Mouse (Mus musculus): Measurements from ENCODE around the gene Agpat2. TPM values are rescaled to one million over a fixed set of nuclear protein-coding genes. Genes with fewer than 3 reads are reported as not detected.

The Agpat2 gene
- total and polyA plus RNA-seq, 2 experiments from 2014 or later = 8.2 to 13.9 TPM

DNA sequence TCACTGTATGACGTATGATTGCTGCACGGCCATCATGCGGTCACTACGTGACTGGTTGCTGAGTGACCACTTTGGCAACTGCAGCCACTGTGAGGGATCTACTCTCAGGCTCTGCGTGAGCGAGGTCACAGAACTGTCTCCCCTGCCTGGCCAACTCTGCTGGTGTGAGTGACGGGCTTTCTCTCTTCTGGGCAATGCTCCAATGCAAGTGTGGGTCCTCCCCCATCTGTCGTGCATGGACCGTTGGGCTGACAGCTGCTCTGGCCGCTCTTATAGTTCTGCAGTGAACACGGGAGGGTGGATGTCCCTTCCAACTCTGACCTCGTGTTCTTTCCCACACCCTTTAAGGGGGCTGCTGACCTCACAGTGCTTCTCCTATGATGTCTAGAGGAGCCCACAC is 30.8 kb downstream of the Agpat2 start:
- DNase-seq (ENCODE audit: low spot score) (peak; percentile 87), ATAC-seq (peak; percentile 87)
- Histone ChIP-seq H3K4me3 (ENCODE audit: low read length) (no peak overlapping the region), H3K36me3 (ENCODE audit: insufficient read depth, low read length) (no peaks in the 10 kb centered on the region), H3K4me2 (ENCODE audit: low read depth, low read length) (no peak overlapping the region), H3K27ac (peak overlapping the region; percentile 55; the same call in 1 of the 2 replicates), H3K9me3 (ENCODE audit: low read length) (no peaks in the 10 kb centered on the region), H3K4me1 (ENCODE audit: insufficient read depth, low read length) (peaks cover 13% of the 10 kb centered on the region; the same call in 1 of the 2 replicates), H3K9ac (replicated peaks; ENCODE audit: low read length) (no peak overlapping the region), H3K27me3 (ENCODE audit: insufficient read depth, low read length) (no peaks in the 10 kb centered on the region)
- 26% methylated on average over 12 of the region's 12 CpGs for WGBS
- TF ChIP-seq CTCF (IDR thresholded peaks at IDR 0.05; ENCODE audit: low read depth) = no peak

DNA sequence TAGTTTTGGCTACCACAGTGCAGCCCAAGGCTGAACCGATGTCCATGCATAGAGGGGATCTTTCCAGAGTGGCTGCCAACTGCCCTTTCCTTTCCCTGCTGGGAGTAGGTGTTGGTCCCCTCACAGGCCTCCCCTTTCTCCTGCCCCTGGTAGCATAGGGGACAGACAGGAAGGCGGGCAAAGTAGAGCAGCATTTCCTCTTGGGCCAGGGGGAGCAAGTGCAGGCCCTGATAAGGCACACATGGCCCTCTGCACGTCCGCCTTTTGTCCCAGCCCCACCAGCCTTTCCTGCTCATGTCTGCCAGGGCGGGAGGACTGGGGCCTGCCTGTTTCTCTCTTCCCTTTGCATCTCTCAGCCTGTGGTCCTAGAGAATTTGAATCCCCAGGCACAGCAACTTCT is 32.4 kb downstream of the Agpat2 start:
- no peak for ATAC-seq
- no peak for DNase-seq (ENCODE audit: low spot score)
- no peaks in the 10 kb centered on the region for H3K36me3 ChIP-seq (ENCODE audit: insufficient read depth, low read length)
- H3K4me1 ChIP-seq (ENCODE audit: insufficient read depth, low read length) = peaks cover 9% of the 10 kb centered on the region; the same call in 1 of the 2 replicates
- TF ChIP-seq CTCF (IDR thresholded peaks at IDR 0.05; ENCODE audit: low read depth) = no peak
- no peaks in the 10 kb centered on the region for H3K27me3 ChIP-seq (ENCODE audit: insufficient read depth, low read length)
- no peak overlapping the region for H3K9ac ChIP-seq (replicated peaks; ENCODE audit: low read length)
- peak overlapping the region; percentile 48; the same call in 1 of the 2 replicates for H3K27ac ChIP-seq
- H3K4me3 ChIP-seq (ENCODE audit: low read length) = no peak overlapping the region
- no peaks in the 10 kb centered on the region for H3K9me3 ChIP-seq (ENCODE audit: low read length)
- whole genome bisulfite sequencing = 80% methylated on average over 5 of the region's 5 CpGs
- no peak overlapping the region for H3K4me2 ChIP-seq (ENCODE audit: low read depth, low read length)

GRCm38 (mm10) chr2:26571400-26571799 is 32.8 kb downstream of the Agpat2 start:
- WGBS = 79% methylated on average over 9 of the region's 9 CpGs
- peaks cover 9% of the 10 kb centered on the region; the same call in 1 of the 2 replicates for H3K4me1 ChIP-seq (ENCODE audit: insufficient read depth, low read length)
- no peak for DNase-seq (ENCODE audit: low spot score)
- no peaks in the 10 kb centered on the region for H3K36me3 ChIP-seq (ENCODE audit: insufficient read depth, low read length)
- peak overlapping the region; percentile 48; the same call in 1 of the 2 replicates for H3K27ac ChIP-seq
- no peak for ATAC-seq
- no peaks in the 10 kb centered on the region for H3K27me3 ChIP-seq (ENCODE audit: insufficient read depth, low read length)
- H3K4me2 ChIP-seq (ENCODE audit: low read depth, low read length) = no peak overlapping the region
- H3K4me3 ChIP-seq (ENCODE audit: low read length) = no peak overlapping the region
- no peak overlapping the region for H3K9ac ChIP-seq (replicated peaks; ENCODE audit: low read length)
- no peak for TF ChIP-seq CTCF (IDR thresholded peaks at IDR 0.05; ENCODE audit: low read depth)
- H3K9me3 ChIP-seq (ENCODE audit: low read length) = no peaks in the 10 kb centered on the region

GRCm38 (mm10) chr2:26570034-26570433 is 34.2 kb downstream of the Agpat2 start:
- H3K4me2 ChIP-seq (ENCODE audit: low read depth, low read length) = no peak overlapping the region
- H3K9me3 ChIP-seq (ENCODE audit: low read length) = no peaks in the 10 kb centered on the region
- H3K4me3 ChIP-seq (ENCODE audit: low read length) = no peak overlapping the region
- H3K36me3 ChIP-seq (ENCODE audit: insufficient read depth, low read length) = no peaks in the 10 kb centered on the region
- H3K4me1 ChIP-seq (ENCODE audit: insufficient read depth, low read length) = peaks cover 9% of the 10 kb centered on the region; the same call in 1 of the 2 replicates
- WGBS = 7% methylated on average over 3 of the region's 3 CpGs
- H3K27ac ChIP-seq = no peak overlapping the region
- peak; percentile 89 for TF ChIP-seq CTCF (IDR thresholded peaks at IDR 0.05; ENCODE audit: low read depth)
- 0 out of 2 replicates have a peak, but pooled peaks have one; percentile 17 for ATAC-seq
- no peak overlapping the region for H3K9ac ChIP-seq (replicated peaks; ENCODE audit: low read length)
- peak; percentile 75 for DNase-seq (ENCODE audit: low spot score)
- no peaks in the 10 kb centered on the region for H3K27me3 ChIP-seq (ENCODE audit: insufficient read depth, low read length)

- Histone ChIP-seq H3K36me3 (ENCODE audit: insufficient read depth, low read length) (no peaks in the 10 kb centered on the region), H3K27me3 (ENCODE audit: insufficient read depth, low read length) (no peaks in the 10 kb centered on the region), H3K4me1 (ENCODE audit: insufficient read depth, low read length) (no peaks in the 10 kb centered on the region), H3K4me2 (ENCODE audit: low read depth, low read length) (no peak overlapping the region), H3K9ac (replicated peaks; ENCODE audit: low read length) (no peak overlapping the region), H3K9me3 (ENCODE audit: low read length) (no peaks in the 10 kb centered on the region), H3K27ac (no peak overlapping the region), H3K4me3 (ENCODE audit: low read length) (no peak overlapping the region)
- ATAC-seq = peak; percentile 60
- 19% methylated on average over 4 of the region's 4 CpGs for WGBS
- DNase-seq (ENCODE audit: low spot score) = peak; percentile 58
- TF ChIP-seq CTCF (IDR thresholded peaks at IDR 0.05; ENCODE audit: low read depth) = peak; percentile 76
These were observed 38.0 kb downstream of the Agpat2 start for GRCm38 (mm10) chr2:26566221-26566620.

GRCm38 (mm10) chr2:26561351-26562016 is 42.7 kb downstream of the Agpat2 start:
- WGBS = 42% methylated on average over 6 of the region's 6 CpGs
- peak; percentile 66; the same call in 1 of the 2 replicates for ATAC-seq
- H3K4me1 ChIP-seq (ENCODE audit: insufficient read depth, low read length) = no peaks in the 10 kb centered on the region
- H3K27me3 ChIP-seq (ENCODE audit: insufficient read depth, low read length) = no peaks in the 10 kb centered on the region
- TF ChIP-seq CTCF (IDR thresholded peaks at IDR 0.05; ENCODE audit: low read depth) = peak; percentile 98
- no peak overlapping the region for H3K4me3 ChIP-seq (ENCODE audit: low read length)
- no peak overlapping the region for H3K27ac ChIP-seq
- H3K36me3 ChIP-seq (ENCODE audit: insufficient read depth, low read length) = no peaks in the 10 kb centered on the region
- DNase-seq (ENCODE audit: low spot score) = peak; percentile 76
- no peak overlapping the region for H3K4me2 ChIP-seq (ENCODE audit: low read depth, low read length)
- H3K9ac ChIP-seq (replicated peaks; ENCODE audit: low read length) = no peak overlapping the region
- no peaks in the 10 kb centered on the region for H3K9me3 ChIP-seq (ENCODE audit: low read length)

DNA sequence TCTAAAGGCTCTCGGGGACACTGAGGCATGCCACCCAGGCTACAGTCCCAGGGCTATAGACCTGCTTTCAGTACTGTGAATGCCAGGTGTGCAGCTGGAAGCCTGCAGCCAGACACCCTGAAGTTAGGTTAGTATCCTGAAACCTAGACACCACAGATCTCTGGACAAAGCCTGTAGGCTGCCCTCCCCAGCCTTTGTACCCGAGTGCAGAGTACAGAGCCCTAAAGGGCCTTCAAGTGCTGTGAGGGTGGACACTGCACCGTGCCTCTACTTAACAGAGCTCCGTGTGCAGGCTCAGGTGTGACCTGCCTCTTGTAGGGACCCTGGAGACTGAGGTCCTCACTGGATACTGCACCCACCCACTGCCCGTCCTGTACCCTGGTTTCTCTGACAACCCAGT is 43.7 kb downstream of the Agpat2 start:
- no peak overlapping the region for H3K27ac ChIP-seq
- H3K4me3 ChIP-seq (ENCODE audit: low read length) = no peak overlapping the region
- no peaks in the 10 kb centered on the region for H3K36me3 ChIP-seq (ENCODE audit: insufficient read depth, low read length)
- no peak for TF ChIP-seq CTCF (IDR thresholded peaks at IDR 0.05; ENCODE audit: low read depth)
- no peak for DNase-seq (ENCODE audit: low spot score)
- 72% methylated on average over 5 of the region's 5 CpGs for WGBS
- no peaks in the 10 kb centered on the region for H3K9me3 ChIP-seq (ENCODE audit: low read length)
- H3K4me2 ChIP-seq (ENCODE audit: low read depth, low read length) = no peak overlapping the region
- H3K27me3 ChIP-seq (ENCODE audit: insufficient read depth, low read length) = no peaks in the 10 kb centered on the region
- no peak for ATAC-seq
- H3K4me1 ChIP-seq (ENCODE audit: insufficient read depth, low read length) = no peaks in the 10 kb centered on the region
- no peak overlapping the region for H3K9ac ChIP-seq (replicated peaks; ENCODE audit: low read length)

Data from hindbrain, postnatal 0 days (tissue).